Mouse (Mus musculus) megakaryocyte, embryonic 14.5 days (primary cell): ENCODE data around the gene Pkd1.

Experiments used
- FLI1 ChIP-seq: IDR thresholded peaks from 2 replicates; pipeline ENCODE4 v1.6.1; 2012; ENCODE audit warnings: low read length, inconsistent platforms, mixed read lengths
- GATA1 ChIP-seq: IDR thresholded peaks from 3 replicates; pipeline ENCODE4 v1.6.1; 2012; ENCODE audit warnings: mixed read lengths, low read length, inconsistent platforms, borderline replicate concordance

GRCm38 (mm10) chr17:24549618-24550415 lies at the start of gene Pkd1:
- TF ChIP-seq GATA1 (no peak), FLI1 (no peak)
